ENCODE assay signal across 10 mouse cellular contexts in genomic region chr7:74709006-74709405, GRCm38 (mm10).
DNase-seq lines count a peak whose midpoint lies in the region; ATAC-seq and TF ChIP-seq lines count a peak whose summit lies in the region.
"Had no signal": no experiment of that assay in that cellular context is flagged by ENCODE, and none has a peak within 500 bp of the region (broad histone marks: within the 10 kb centered on the region; RNA-seq: fewer than 3 reads in every experiment).

No protein-coding gene starts in this region.

- no peaks in the 10 kb centered on the region for H3K27me3 ChIP-seq in forebrain, embryonic 15.5 days
- no peaks in the 10 kb centered on the region for H3K27me3 ChIP-seq in midbrain, embryonic 15.5 days (replicated peaks)
- H3K27me3 ChIP-seq: liver, embryonic 15.5 days had no signal

- peaks cover 16% of the 10 kb centered on the region for H3K4me1 ChIP-seq in forebrain, embryonic 15.5 days
- H3K4me1 ChIP-seq in midbrain, embryonic 15.5 days: peaks cover 14% of the 10 kb centered on the region
- H3K4me1 ChIP-seq: liver, embryonic 15.5 days had no signal

- no peak overlapping the region for H3K9ac ChIP-seq in forebrain, embryonic 15.5 days (replicated peaks)
- H3K9ac ChIP-seq in midbrain, embryonic 15.5 days: no peak overlapping the region
- H3K9ac ChIP-seq: liver, embryonic 15.5 days had no signal

- no peaks in the 10 kb centered on the region for H3K9me3 ChIP-seq in forebrain, embryonic 15.5 days
- no peaks in the 10 kb centered on the region for H3K9me3 ChIP-seq in midbrain, embryonic 15.5 days
- H3K9me3 ChIP-seq: liver, embryonic 15.5 days had no signal

- ATAC-seq in forebrain, embryonic 15.5 days (replicated peaks): peak; percentile 58; the same call in 1 of the 2 replicates
- peak; percentile 93 for ATAC-seq in midbrain, embryonic 15.5 days (replicated peaks)
- no peak for ATAC-seq in megakaryocyte, adult 5-6 weeks (ENCODE audit: poor library complexity, severe bottlenecking)

- no peak for TF ChIP-seq CTCF in layer of hippocampus, adult 2 months (conservative IDR thresholded peaks at IDR 0.05)

- H3K4me2 ChIP-seq in forebrain, embryonic 15.5 days (replicated peaks): no peak overlapping the region
- no peak overlapping the region for H3K4me2 ChIP-seq in midbrain, embryonic 15.5 days
- H3K4me2 ChIP-seq: liver, embryonic 15.5 days had no signal

- no peaks in the 10 kb centered on the region for H3K36me3 ChIP-seq in forebrain, embryonic 15.5 days
- no peaks in the 10 kb centered on the region for H3K36me3 ChIP-seq in midbrain, embryonic 15.5 days (replicated peaks)
- H3K36me3 ChIP-seq: liver, embryonic 15.5 days had no signal

- no peak overlapping the region for H3K4me3 ChIP-seq in forebrain, embryonic 15.5 days
- no peak overlapping the region for H3K4me3 ChIP-seq in layer of hippocampus, adult 2 months
- H3K4me3 ChIP-seq in midbrain, embryonic 15.5 days: no peak overlapping the region
- H3K4me3 ChIP-seq: liver, embryonic 15.5 days had no signal

- peak; percentile 58 for DNase-seq in brain, embryonic 18.5 days (ENCODE audit: low read depth, low spot score)
- peak; percentile 14 to 55 for DNase-seq in layer of hippocampus, adult 2 months (ENCODE audit: low spot score in 2 of 2)
- DNase-seq in spleen, postnatal 14 days (ENCODE audit: low spot score in 2 of 2): no peak
- no peak for DNase-seq in heart, adult 18-20 months
- DNase-seq in liver: no peak
- DNase-seq: thymus, adult 2 months had no signal

- 51% methylated on average over 5 of the region's 5 CpGs for WGBS in forebrain, embryonic 15.5 days
- WGBS in midbrain, embryonic 15.5 days: 14% methylated on average over 5 of the region's 5 CpGs

- no peak overlapping the region; the same call in 1 of the 2 replicates for H3K27ac ChIP-seq in forebrain, embryonic 15.5 days (replicated peaks)
- peak overlapping the region; percentile 68 for H3K27ac ChIP-seq in layer of hippocampus, adult 2 months
- H3K27ac ChIP-seq in midbrain, embryonic 15.5 days: peak overlapping the region; percentile 80
- H3K27ac ChIP-seq: liver, embryonic 15.5 days had no signal

Comparison
In these comparisons a context has a peak if more than half of its experiments do, and no peak if none do; other contexts are left out.
1. DNase-seq: peak in brain, embryonic 18.5 days (single experiment) and layer of hippocampus, adult 2 months (2 of 2); none in spleen, postnatal 14 days (0 of 2), heart, adult 18-20 months (0 of 2) and liver (single experiment).